ENCODE assay signal across 26 mouse cellular contexts in the genomic region with DNA sequence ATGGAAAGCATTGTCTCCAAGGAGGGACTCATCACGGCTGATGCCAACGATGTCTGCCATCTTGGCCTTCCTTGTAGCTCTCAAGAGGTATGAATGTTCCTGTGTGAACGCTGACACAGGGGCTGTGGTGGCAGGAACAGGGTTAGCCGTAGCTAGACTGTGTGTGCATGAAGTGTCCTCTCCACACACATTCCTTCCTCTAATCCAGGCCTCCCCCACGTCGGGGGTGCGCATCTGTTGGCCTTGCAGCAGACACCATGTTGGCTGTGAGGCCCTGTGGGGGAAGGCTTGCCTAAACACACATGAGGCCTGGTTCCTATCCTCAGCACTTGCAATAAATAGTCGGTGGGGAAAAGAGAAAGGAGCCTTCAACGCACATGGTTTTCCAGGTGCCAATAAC. TPM values are rescaled to one million over a fixed set of nuclear protein-coding genes. Genes with fewer than 3 reads are reported as not detected.
DNase-seq lines count a peak whose midpoint lies in the region; ATAC-seq and TF ChIP-seq lines count a peak whose summit lies in the region.
"Had no signal": no experiment of that assay in that cellular context is flagged by ENCODE, and none has a peak within 500 bp of the region (broad histone marks: within the 10 kb centered on the region; RNA-seq: fewer than 3 reads in every experiment).

No protein-coding gene starts in this region.

- intact Hi-C loops in left cerebral cortex, postnatal 25 days (cut with DNase I): loop anchor here (5.0 kb wide), 1 partner anchor 84 kb away; the partner anchor contains the start of gene Hmces

- no peak for DNase-seq in hindbrain, postnatal 0 days (ENCODE audit: low spot score)
- no peak for DNase-seq in testis, postnatal 14 days (ENCODE audit: low spot score)
- no peak for DNase-seq in left cerebral cortex, postnatal 25 days (ENCODE audit: low spot score in 2 of 2)
- DNase-seq: adrenal gland, postnatal 10 days; adrenal gland, postnatal 36 days; B cell, adult 2 months; cerebellum, adult 18-20 months; cerebellum, adult 9-10 months; cerebellum, postnatal 14 days; gastrocnemius, adult 2 months; gastrocnemius, postnatal 14 days; heart, adult 11 months; heart, postnatal 10 days; heart, postnatal 4 days had no signal

- H3K4me3 ChIP-seq in hindbrain, embryonic 13.5 days: no peak overlapping the region
- H3K4me3 ChIP-seq in hindbrain, postnatal 0 days (ENCODE audit: low read length): no peak overlapping the region
- peak overlapping the region; percentile 79 for H3K4me3 ChIP-seq in testis, adult 2 months (ENCODE audit: control insufficient read depth, low read depth, low read length)
- H3K4me3 ChIP-seq in myocyte: no peak overlapping the region
- H3K4me3 ChIP-seq: forebrain, embryonic 10.5 days; forebrain, embryonic 13.5 days; gastrocnemius, adult 2 months; heart, embryonic 12.5 days; heart, embryonic 15.5 days; hindbrain, embryonic 15.5 days; intestine, embryonic 15.5 days had no signal

- H3K9me3 ChIP-seq in hindbrain, embryonic 13.5 days: no peaks in the 10 kb centered on the region
- H3K9me3 ChIP-seq in hindbrain, postnatal 0 days (ENCODE audit: low read length): no peaks in the 10 kb centered on the region
- H3K9me3 ChIP-seq: forebrain, embryonic 10.5 days; forebrain, embryonic 13.5 days; G1E; heart, embryonic 12.5 days; heart, embryonic 15.5 days; hindbrain, embryonic 15.5 days; intestine, embryonic 15.5 days had no signal

- H3K79me2 ChIP-seq in myocyte (ENCODE audit: control insufficient read depth, insufficient read depth): no peaks in the 10 kb centered on the region

- no peak for TF ChIP-seq CTCF in hindbrain, postnatal 0 days (IDR thresholded peaks at IDR 0.05; ENCODE audit: low read depth)
- no peak for TF ChIP-seq CTCF in testis, adult 2 months (IDR thresholded peaks at IDR 0.05; ENCODE audit: control insufficient read depth, insufficient read depth, insufficient replicate concordance, low read depth, low read length)

- H3K9ac ChIP-seq in hindbrain, embryonic 13.5 days: no peak overlapping the region
- no peak overlapping the region for H3K9ac ChIP-seq in hindbrain, postnatal 0 days (replicated peaks; ENCODE audit: low read length)
- H3K9ac ChIP-seq: forebrain, embryonic 13.5 days; heart, embryonic 12.5 days; heart, embryonic 15.5 days; hindbrain, embryonic 15.5 days; intestine, embryonic 15.5 days had no signal

- 0 out of 2 replicates have a peak overlapping the region, but pooled peaks have one; percentile 4 for H3K27ac ChIP-seq in hindbrain, embryonic 13.5 days
- no peak overlapping the region for H3K27ac ChIP-seq in hindbrain, postnatal 0 days
- H3K27ac ChIP-seq in testis, adult 2 months (ENCODE audit: control insufficient read depth, insufficient read depth, low read depth, low read length): peak overlapping the region; percentile 45
- H3K27ac ChIP-seq: forebrain, embryonic 10.5 days; forebrain, embryonic 13.5 days; gastrocnemius, adult 2 months; heart, embryonic 15.5 days; hindbrain, embryonic 15.5 days; intestine, embryonic 15.5 days had no signal

- peaks cover 30% of the 10 kb centered on the region for H3K36me3 ChIP-seq in hindbrain, embryonic 13.5 days
- H3K36me3 ChIP-seq in hindbrain, postnatal 0 days (ENCODE audit: insufficient read depth, low read length): peaks cover 17% of the 10 kb centered on the region
- H3K36me3 ChIP-seq in testis, adult 2 months (ENCODE audit: control insufficient read depth, insufficient read depth, low read length): peaks cover 5% of the 10 kb centered on the region
- H3K36me3 ChIP-seq in myocyte (ENCODE audit: control insufficient read depth, insufficient read depth): peaks cover 10% of the 10 kb centered on the region

- H3K27me3 ChIP-seq in hindbrain, embryonic 13.5 days: no peaks in the 10 kb centered on the region
- no peaks in the 10 kb centered on the region for H3K27me3 ChIP-seq in hindbrain, postnatal 0 days (ENCODE audit: insufficient read depth, low read length)
- no peaks in the 10 kb centered on the region for H3K27me3 ChIP-seq in testis, adult 2 months (ENCODE audit: control insufficient read depth, insufficient read depth, low read length)
- no peaks in the 10 kb centered on the region for H3K27me3 ChIP-seq in myocyte (ENCODE audit: control insufficient read depth, insufficient read depth, insufficient read length)
- H3K27me3 ChIP-seq: CH12.LX; forebrain, embryonic 13.5 days; heart, embryonic 12.5 days; heart, embryonic 15.5 days; hindbrain, embryonic 15.5 days; intestine, embryonic 15.5 days had no signal

- no peak for ATAC-seq in hindbrain, embryonic 13.5 days (ENCODE audit: low FRiP score)
- ATAC-seq in hindbrain, postnatal 0 days: no peak
- ATAC-seq: forebrain, embryonic 13.5 days; forebrain, embryonic 16.5 days; intestine, embryonic 15.5 days had no signal

- no peak for TF ChIP-seq POLR2A in testis, adult 2 months (IDR thresholded peaks at IDR 0.05; ENCODE audit: control insufficient read depth, low read depth, low read length)
- peak; percentile 27 for TF ChIP-seq POLR2A in myocyte (IDR thresholded peaks at IDR 0.05; ENCODE audit: insufficient read length, low read depth)

- no peak overlapping the region for H3K4me2 ChIP-seq in hindbrain, embryonic 13.5 days
- no peak overlapping the region for H3K4me2 ChIP-seq in hindbrain, postnatal 0 days (ENCODE audit: low read depth, low read length)
- no peak overlapping the region for H3K4me2 ChIP-seq in myocyte (ENCODE audit: low read depth)
- H3K4me2 ChIP-seq: forebrain, embryonic 13.5 days; heart, embryonic 12.5 days; heart, embryonic 15.5 days; hindbrain, embryonic 15.5 days; intestine, embryonic 15.5 days had no signal

- 93% methylated on average over 9 of the region's 9 CpGs for WGBS in hindbrain, embryonic 13.5 days
- WGBS in hindbrain, postnatal 0 days: 90% methylated on average over 9 of the region's 9 CpGs

- H3K4me1 ChIP-seq in hindbrain, embryonic 13.5 days (replicated peaks): peaks cover 31% of the 10 kb centered on the region
- peaks cover 8% of the 10 kb centered on the region; the same call in 1 of the 2 replicates for H3K4me1 ChIP-seq in hindbrain, postnatal 0 days (ENCODE audit: insufficient read depth, low read length)
- peaks cover 23% of the 10 kb centered on the region for H3K4me1 ChIP-seq in testis, adult 2 months (ENCODE audit: control insufficient read depth, insufficient read depth, low read length)

- no peak overlapping the region for H3ac ChIP-seq in myocyte (ENCODE audit: control insufficient read depth, insufficient read length)

TF ChIP-seq in myocyte, 11 proteins besides CTCF, POLR2A, EP300 and RAD21:
- TF ChIP-seq CEBPB (IDR thresholded peaks at IDR 0.05; ENCODE audit: insufficient read depth, poor library complexity, severe bottlenecking) (no peak), TCF12 (IDR thresholded peaks at IDR 0.05; ENCODE audit: insufficient read depth, poor library complexity, severe bottlenecking) (no peak), MAX (IDR thresholded peaks at IDR 0.05; ENCODE audit: low read depth) (no peak), E2F4 (IDR thresholded peaks at IDR 0.05; ENCODE audit: insufficient read depth) (no peak), MYOD1 (IDR thresholded peaks at IDR 0.05; ENCODE audit: control insufficient read depth in 1 of 3, insufficient read length in 2 of 3, low read depth in 2 of 3) (no peak), POLR2AphosphoS2 (IDR thresholded peaks at IDR 0.05; ENCODE audit: insufficient read length, low read depth) (peak; percentile 88), SRF (IDR thresholded peaks at IDR 0.05; ENCODE audit: control insufficient read depth, insufficient read length, low read depth) (no peak)
TF ChIP-seq in myocyte: peak in this region for 1.

RNA-seq across cellular contexts. Expression of gene H1fx, which starts 15.2 kb away (rescaled TPM):
- 18.4 and 20.2 TPM in 2 replicates for polyA plus RNA-seq in hindbrain, embryonic 13.5 days (2015; fragmentation: Nextera tagmentation; extraction: Ambion mirVana)
- 21.9 and 58.5 TPM in 2 replicates for total RNA-seq in hindbrain, postnatal 0 days (2014; rRNA removed)
- polyA plus RNA-seq in hindbrain, postnatal 0 days (2015; fragmentation: Nextera tagmentation; extraction: Ambion mirVana): 56.3 and 61.3 TPM in 2 replicates
- polyA plus RNA-seq in testis, adult 2 months (2012; rRNA removed): 68.7 and 101 TPM in 2 replicates
- polyA plus RNA-seq in myocyte (2012; fragmentation: generic; extraction: Trizol): 84.3 TPM
- 10 to 100 TPM; 59.2 to 60.8 TPM for total RNA-seq in left cerebral cortex, postnatal 25 days (2021)
- total RNA-seq: G1E had no signal
- polyA plus RNA-seq: G1E had no signal

RNA-seq across cellular contexts. Expression of gene Rab7, which starts 48.5 kb away (rescaled TPM):
- 290 and 303 TPM in 2 replicates for polyA plus RNA-seq in hindbrain, embryonic 13.5 days (2015; fragmentation: Nextera tagmentation; extraction: Ambion mirVana)
- 88.3 and 90.0 TPM in 2 replicates for total RNA-seq in hindbrain, postnatal 0 days (2014; rRNA removed)
- 325 and 345 TPM in 2 replicates for polyA plus RNA-seq in hindbrain, postnatal 0 days (2015; fragmentation: Nextera tagmentation; extraction: Ambion mirVana)
- 51.5 and 52.1 TPM in 2 replicates for polyA plus RNA-seq in testis, adult 2 months (2012; rRNA removed)
- polyA plus RNA-seq in myocyte (2012; fragmentation: generic; extraction: Trizol): 181 TPM
- total RNA-seq in left cerebral cortex, postnatal 25 days (2021): 100 to 1,000 TPM; 330 to 341 TPM
